Comparison of ENCODE assay signal across 8 mouse cellular contexts in the genomic region with DNA sequence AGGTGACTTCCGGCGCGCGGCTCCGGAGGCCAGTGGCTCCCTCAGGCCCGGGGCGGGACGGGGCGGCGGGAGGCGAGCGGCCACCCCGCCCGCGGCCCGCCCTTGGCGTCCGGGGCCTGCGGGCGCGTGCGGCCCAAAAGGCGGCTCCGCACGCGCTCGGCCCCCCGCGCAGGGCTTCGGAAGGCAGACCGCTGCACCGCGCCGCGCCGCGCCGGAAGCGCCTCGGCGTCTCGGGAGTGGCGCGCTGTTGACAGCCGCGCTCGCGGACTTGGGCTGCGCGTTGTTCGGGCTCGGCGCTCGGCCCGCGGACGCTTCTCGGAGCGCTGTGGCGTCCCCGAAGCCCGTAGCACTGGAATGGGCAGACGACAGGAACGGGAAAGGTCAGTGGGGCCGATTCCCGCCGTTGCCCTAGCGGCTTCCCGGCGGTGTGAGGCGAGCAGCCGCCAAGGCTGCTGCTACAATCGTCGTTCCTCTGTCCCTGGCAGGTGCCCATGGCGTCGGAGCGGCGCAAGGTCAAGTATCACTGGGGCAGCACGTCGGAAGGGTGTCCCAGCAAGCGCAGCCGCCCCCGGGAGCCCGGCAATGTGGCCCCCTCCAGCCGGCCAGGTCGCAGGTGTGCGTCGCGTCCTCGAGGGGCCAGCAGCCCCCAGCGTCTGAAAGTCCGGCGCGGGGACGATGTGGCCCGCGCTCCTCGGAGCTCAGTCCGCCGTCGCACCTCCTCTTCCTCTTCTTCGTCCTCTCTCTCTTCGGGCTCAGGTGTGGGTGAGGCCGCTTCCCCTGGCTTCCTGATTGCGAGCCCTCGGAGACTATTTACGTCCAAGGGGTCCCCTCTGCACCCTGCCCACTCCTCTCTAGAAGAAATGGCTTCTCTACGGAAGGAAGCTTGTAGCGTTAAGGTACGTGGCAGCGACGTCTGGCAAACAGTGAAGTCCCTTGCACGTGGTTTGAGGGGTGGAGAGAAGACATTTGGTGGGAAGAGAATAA. TPM values are rescaled to one million over a fixed set of nuclear protein-coding genes. Genes with fewer than 3 reads are reported as not detected.
DNase-seq lines count a peak whose midpoint lies in the region; ATAC-seq lines count a peak whose summit lies in the region.

No protein-coding gene starts in this region.

- peak overlapping the region; percentile 91 for H3K9ac ChIP-seq in intestine, embryonic 16.5 days (ENCODE audit: low read depth, low read length)
- peak overlapping the region; percentile 83 for H3K9ac ChIP-seq in lung, embryonic 16.5 days (ENCODE audit: low read length)

- peak; percentile 45 to 50 for DNase-seq in right cerebral cortex, postnatal 10 days (ENCODE audit: low spot score in 2 of 2)
- DNase-seq in right cerebral cortex, postnatal 36 days (ENCODE audit: low spot score in 2 of 2), result no peak
- DNase-seq in forelimb bud, embryonic 11.5 days (ENCODE audit: low read depth, low spot score), result peak; percentile 23
- DNase-seq in right cerebral cortex, postnatal 25 days, result peak; percentile 19
- no peak for DNase-seq in layer of hippocampus, adult 8-10 months (ENCODE audit: low spot score in 2 of 2)

- peak overlapping the region; percentile 68 for H3K4me3 ChIP-seq in brown adipose tissue, adult 24 weeks (ENCODE audit: insufficient read depth, low read depth, low read length)
- peak overlapping the region; percentile 91 for H3K4me3 ChIP-seq in intestine, embryonic 16.5 days (ENCODE audit: low read length)
- H3K4me3 ChIP-seq in lung, embryonic 16.5 days (ENCODE audit: low read length), result peak overlapping the region; percentile 85

- under 1% methylated on average over 103 of the region's 113 CpGs for WGBS in intestine, embryonic 16.5 days
- WGBS in lung, embryonic 16.5 days, result under 1% methylated on average over 88 of the region's 113 CpGs

- ATAC-seq in intestine, embryonic 16.5 days, result no peak; the same call in 1 of the 2 replicates
- ATAC-seq in lung, embryonic 16.5 days (ENCODE audit: low read depth), result peak; percentile 63; the same call in 1 of the 2 replicates

- H3K4me1 ChIP-seq in brown adipose tissue, adult 24 weeks (ENCODE audit: control insufficient read depth, insufficient read depth, insufficient read length, low read length), result peaks cover 7% of the 10 kb centered on the region
- H3K4me1 ChIP-seq in intestine, embryonic 16.5 days (ENCODE audit: control insufficient read depth, insufficient read depth, low read length), result peaks cover 26% of the 10 kb centered on the region
- peaks cover 18% of the 10 kb centered on the region for H3K4me1 ChIP-seq in lung, embryonic 16.5 days (replicated peaks; ENCODE audit: control insufficient read depth, insufficient read depth, low read length)

- no peaks in the 10 kb centered on the region for H3K36me3 ChIP-seq in intestine, embryonic 16.5 days (ENCODE audit: control insufficient read depth, insufficient read depth, low read length)
- H3K36me3 ChIP-seq in lung, embryonic 16.5 days (ENCODE audit: control insufficient read depth, insufficient read depth, low read length), result peaks cover 8% of the 10 kb centered on the region

- H3K27me3 ChIP-seq in intestine, embryonic 16.5 days (replicated peaks; ENCODE audit: control insufficient read depth, insufficient read depth, low read length), result no peaks in the 10 kb centered on the region
- no peaks in the 10 kb centered on the region for H3K27me3 ChIP-seq in lung, embryonic 16.5 days (ENCODE audit: control insufficient read depth, insufficient read depth, low read depth, low read length)

- H3K4me2 ChIP-seq in intestine, embryonic 16.5 days (ENCODE audit: low read depth, low read length), result peak overlapping the region; percentile 83
- H3K4me2 ChIP-seq in lung, embryonic 16.5 days (ENCODE audit: low read depth, low read length), result peak overlapping the region; percentile 96

- H3K9me3 ChIP-seq in intestine, embryonic 16.5 days (ENCODE audit: control insufficient read depth, low read length), result no peaks in the 10 kb centered on the region
- H3K9me3 ChIP-seq in lung, embryonic 16.5 days (ENCODE audit: control insufficient read depth, low read length), result no peaks in the 10 kb centered on the region

- peak overlapping the region; percentile 88 for H3K27ac ChIP-seq in brown adipose tissue, adult 24 weeks (replicated peaks; ENCODE audit: low read depth, low read length)
- peak overlapping the region; percentile 90 for H3K27ac ChIP-seq in intestine, embryonic 16.5 days (ENCODE audit: low read length)
- peak overlapping the region; percentile 94 for H3K27ac ChIP-seq in lung, embryonic 16.5 days (ENCODE audit: low read length)

RNA-seq across cellular contexts. Expression of gene Tatdn2, which starts 0.7 kb away (rescaled TPM):
- 18.0 and 29.7 TPM in 2 replicates for polyA plus RNA-seq in brown adipose tissue, adult 24 weeks (2012; ENCODE audit: insufficient read depth, insufficient read length, missing spikeins)
- 0.60 and 0.65 TPM in 2 replicates for polyA plus RNA-seq in intestine, embryonic 16.5 days (2015; fragmentation: Nextera tagmentation; extraction: Ambion mirVana)
- polyA plus RNA-seq in lung, embryonic 16.5 days (2015; fragmentation: Nextera tagmentation; extraction: Ambion mirVana), result 0.46 and 0.60 TPM in 2 replicates
- 10 to 100 TPM; 63.5 to 73.0 (median 68.1) TPM for total RNA-seq in layer of hippocampus, adult 8-10 months (2022)

RNA-seq across cellular contexts. Expression of gene Ghrl, which starts 22.2 kb away (rescaled TPM):
- polyA plus RNA-seq in brown adipose tissue, adult 24 weeks (2012; ENCODE audit: insufficient read depth, insufficient read length, missing spikeins), result not detected in 2 replicates
- 169 and 177 TPM in 2 replicates for polyA plus RNA-seq in intestine, embryonic 16.5 days (2015; fragmentation: Nextera tagmentation; extraction: Ambion mirVana)
- polyA plus RNA-seq in lung, embryonic 16.5 days (2015; fragmentation: Nextera tagmentation; extraction: Ambion mirVana), result not detected in 2 replicates
- total RNA-seq in layer of hippocampus, adult 8-10 months (2022), result not detected

RNA-seq across cellular contexts. Expression of gene Sec13, which starts 43.0 kb away (rescaled TPM):
- polyA plus RNA-seq in brown adipose tissue, adult 24 weeks (2012; ENCODE audit: insufficient read depth, insufficient read length, missing spikeins), result 66.1 and 99.8 TPM in 2 replicates
- polyA plus RNA-seq in intestine, embryonic 16.5 days (2015; fragmentation: Nextera tagmentation; extraction: Ambion mirVana), result 307 and 317 TPM in 2 replicates
- polyA plus RNA-seq in lung, embryonic 16.5 days (2015; fragmentation: Nextera tagmentation; extraction: Ambion mirVana), result 239 and 242 TPM in 2 replicates
- 10 to 100 TPM; 67.9 to 80.9 (median 77.0) TPM for total RNA-seq in layer of hippocampus, adult 8-10 months (2022)

RNA-seq across cellular contexts. Expression of gene Irak2, which starts 59.2 kb away (rescaled TPM):
- polyA plus RNA-seq in brown adipose tissue, adult 24 weeks (2012; ENCODE audit: insufficient read depth, insufficient read length, missing spikeins), result 18.9 and 19.7 TPM in 2 replicates
- 15.4 and 19.8 TPM in 2 replicates for polyA plus RNA-seq in intestine, embryonic 16.5 days (2015; fragmentation: Nextera tagmentation; extraction: Ambion mirVana)
- 6.3 and 7.4 TPM in 2 replicates for polyA plus RNA-seq in lung, embryonic 16.5 days (2015; fragmentation: Nextera tagmentation; extraction: Ambion mirVana)
- total RNA-seq in layer of hippocampus, adult 8-10 months (2022), result 10 to 100 TPM; 19.3 to 25.0 (median 21.7) TPM

Comparison
In these comparisons a context has a peak if more than half of its experiments do, and no peak if none do; other contexts are left out.
1. DNase-seq: peak in right cerebral cortex, postnatal 10 days (2 of 2), forelimb bud, embryonic 11.5 days (single experiment) and right cerebral cortex, postnatal 25 days (single experiment); none in right cerebral cortex, postnatal 36 days (0 of 2) and layer of hippocampus, adult 8-10 months (0 of 2).
2. RNA of gene Tatdn2, which starts 0.7 kb away (polyA plus RNA-seq): 18.0 to 29.7 TPM in brown adipose tissue, adult 24 weeks; 0.60 to 0.65 TPM in intestine, embryonic 16.5 days and 0.46 to 0.60 TPM in lung, embryonic 16.5 days; every median in the first group is over 10 times any median in the second.
3. RNA of gene Ghrl, which starts 22.2 kb away (polyA plus RNA-seq): 169 to 177 TPM in intestine, embryonic 16.5 days; not detected in lung, embryonic 16.5 days and not detected in brown adipose tissue, adult 24 weeks; every median in the first group is over 10 times any median in the second.
4. Peak in every context shown above with its lines, with median percentiles within 50 percentile points of each other: H3K27ac ChIP-seq and H3K4me3 ChIP-seq.